Mouse (Mus musculus) ES-E14 (cell line): ENCODE measurements around the gene 1700019D03Rik. TPM values are rescaled to one million over a fixed set of nuclear protein-coding genes. Genes with fewer than 3 reads are reported as not detected.
A peak's percentile ranks its signal among the peaks of the same experiment; 100 is the strongest.

ENCODE experiments used
- DNase-seq: peaks from one replicate; pipeline ENCODE4 v3.0.0-alpha.2; 2013; ENCODE audit warnings: low read depth, low spot score
- H3K27ac ChIP-seq: 2 replicates; pipeline ENCODE4 v1.5.1; 2012; ENCODE audit warnings: low read depth, mild to moderate bottlenecking, low read length, moderate library complexity, mixed read lengths; ENCODE audit not compliant: poor library complexity, insufficient read depth, severe bottlenecking
- H3K36me3 ChIP-seq: 2 replicates; pipeline ENCODE4 v1.6.1; 2012; ENCODE audit warnings: mild to moderate bottlenecking, low read length, moderate library complexity, mixed read lengths; ENCODE audit not compliant: control insufficient read depth, poor library complexity, insufficient read depth, severe bottlenecking
- H3K4me1 ChIP-seq, 2 experiments: fragments of 150-350 bp in 1 of 2; sonication (generic) in 1 of 2; 2 replicates each; pipeline ENCODE4 v1.6.1; 2012; ENCODE audit warnings: low read length in 2 of 2, mild to moderate bottlenecking in 1 of 2, mixed read lengths in 1 of 2; ENCODE audit not compliant: control insufficient read depth in 2 of 2, insufficient read depth in 2 of 2, poor library complexity in 1 of 2
- H3K4me3 ChIP-seq, 2 experiments: fragments of 150-350 bp in 1 of 2; sonication (generic) in 1 of 2; 2 replicates each; pipeline ENCODE4 v1.5.1; 2012; ENCODE audit warnings: low read length in 2 of 2, low read depth in 1 of 2, mild to moderate bottlenecking in 1 of 2, mixed read lengths in 1 of 2; ENCODE audit not compliant: insufficient read depth in 1 of 2, poor library complexity in 1 of 2, severe bottlenecking in 1 of 2
- H3K9ac ChIP-seq: 2 replicates; pipeline ENCODE4 v1.6.1; 2012; ENCODE audit warnings: low read depth, mild to moderate bottlenecking, low read length, mixed read lengths; ENCODE audit not compliant: poor library complexity, insufficient read depth, severe bottlenecking
- H3K9me3 ChIP-seq: fragments of 150-350 bp; sonication (generic); 2 replicates; pipeline ENCODE4 v1.6.1; 2012; ENCODE audit warnings: low read depth, mild to moderate bottlenecking, low read length; ENCODE audit not compliant: control insufficient read depth, insufficient read depth
- CHD2 ChIP-seq: IDR thresholded peaks from 2 replicates; pipeline ENCODE4 v1.6.1; 2014; ENCODE audit warnings: mild to moderate bottlenecking, low read depth, low read length, inconsistent platforms
- HCFC1 ChIP-seq: IDR thresholded peaks from 2 replicates; pipeline ENCODE4 v1.6.1; 2012; ENCODE audit warnings: low read length, inconsistent platforms, borderline replicate concordance; ENCODE audit not compliant: insufficient read depth
- MAFK ChIP-seq: IDR thresholded peaks from 2 replicates; pipeline ENCODE4 v1.6.1; 2014; ENCODE audit warnings: mild to moderate bottlenecking, low read depth, low read length, inconsistent platforms; ENCODE audit not compliant: insufficient read depth
- ZC3H11A ChIP-seq: IDR thresholded peaks from 2 replicates; pipeline ENCODE4 v1.6.1; 2012; ENCODE audit warnings: low read depth, mild to moderate bottlenecking, inconsistent platforms, low read length, borderline replicate concordance
- ZNF384 ChIP-seq: IDR thresholded peaks from 2 replicates; pipeline ENCODE4 v1.6.1; 2012; ENCODE audit warnings: low read depth, low read length, inconsistent platforms
- in situ Hi-C, 2 experiments: fragments of 600-800 bp; cut with MboI; formaldehyde crosslinking; loops; one replicate each; pipeline ENCODE4 v1.15.1; 2025; ENCODE audit warnings: low sequenced_read_pairs in 2 of 2, inconsistent platforms in 1 of 2; ENCODE audit not compliant: unreplicated experiment in 2 of 2
- total RNA-seq: library from RNA; depleted of rRNA; stranded (reverse); fragments of 300-350 nt; gene quantifications from 2 replicates; pipeline ENCODE4 v1.2.3, GENCODE M21; 2012

1700019D03Rik gene
- total RNA-seq, 1 experiment = 65.8 TPM

DNA sequence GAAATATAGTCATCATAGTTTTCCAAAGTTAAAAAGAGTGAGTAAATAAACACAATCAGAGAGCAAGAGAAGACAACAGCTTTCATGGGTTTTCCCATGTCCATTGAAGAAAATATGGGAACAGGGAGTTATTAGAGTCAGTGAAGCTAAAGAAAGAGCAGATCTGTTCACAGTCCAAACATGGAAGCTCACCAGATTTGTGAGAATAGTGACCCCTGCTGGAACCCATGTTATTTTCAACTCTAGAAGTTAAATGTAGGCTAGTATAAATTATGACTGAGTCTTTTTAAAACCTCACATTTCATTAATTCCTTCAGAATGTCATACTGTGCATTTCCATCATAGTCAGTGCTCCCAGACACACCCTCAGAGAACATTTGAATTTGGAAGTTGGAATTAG is 12.6 kb upstream of the 1700019D03Rik start:
- H3K27ac ChIP-seq = no peak overlapping the region
- H3K4me1 ChIP-seq = no peaks in the 10 kb centered on the region
- H3K9ac ChIP-seq = no peak overlapping the region
- TF ChIP-seq ZNF384 (no peak), MAFK (no peak), ZC3H11A (peak; percentile 46; the same call in 1 of the 2 replicates), CHD2 (no peak), HCFC1 (no peak)
- in situ Hi-C loops = no loop called here
- no peaks in the 10 kb centered on the region for H3K9me3 ChIP-seq
- H3K36me3 ChIP-seq = no peaks in the 10 kb centered on the region
- peak; percentile 17 for DNase-seq
- no peak overlapping the region for H3K4me3 ChIP-seq

DNA sequence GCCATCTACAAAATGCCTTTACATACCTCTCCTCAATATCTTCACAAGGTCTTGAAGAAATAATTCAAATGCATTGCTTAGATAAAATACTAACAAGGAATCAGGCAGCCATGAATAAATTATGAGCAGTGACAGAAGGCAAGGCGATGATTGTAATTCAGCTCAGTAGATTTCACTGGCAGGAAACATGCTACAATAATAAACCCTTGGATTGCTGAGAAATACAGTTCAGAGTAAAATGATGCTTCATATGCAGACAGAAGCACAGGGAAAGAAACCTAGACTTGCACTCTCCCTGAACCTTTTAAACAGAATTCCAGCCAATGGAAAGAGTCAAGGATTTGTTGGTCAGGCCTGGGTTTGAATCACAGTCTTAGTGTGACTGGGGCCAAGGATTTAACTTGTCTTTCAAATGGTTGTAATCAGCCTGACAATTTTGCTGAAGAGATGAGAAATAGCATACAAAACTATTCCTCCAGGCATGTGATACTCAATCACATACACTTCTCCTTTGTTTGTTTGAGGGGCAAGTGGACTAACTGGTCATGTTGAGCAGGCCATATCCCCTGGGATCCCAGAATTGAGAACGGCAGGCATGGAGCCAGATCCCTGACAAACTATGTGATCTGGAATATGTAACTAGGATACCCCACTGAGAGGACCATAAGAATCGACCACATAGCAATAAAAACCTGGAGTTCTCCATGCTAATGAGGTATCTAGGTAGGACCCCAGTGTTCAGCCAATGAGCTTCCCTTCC is 1.1 kb downstream of the 1700019D03Rik start:
- in situ Hi-C loops = no loop called here

DNA sequence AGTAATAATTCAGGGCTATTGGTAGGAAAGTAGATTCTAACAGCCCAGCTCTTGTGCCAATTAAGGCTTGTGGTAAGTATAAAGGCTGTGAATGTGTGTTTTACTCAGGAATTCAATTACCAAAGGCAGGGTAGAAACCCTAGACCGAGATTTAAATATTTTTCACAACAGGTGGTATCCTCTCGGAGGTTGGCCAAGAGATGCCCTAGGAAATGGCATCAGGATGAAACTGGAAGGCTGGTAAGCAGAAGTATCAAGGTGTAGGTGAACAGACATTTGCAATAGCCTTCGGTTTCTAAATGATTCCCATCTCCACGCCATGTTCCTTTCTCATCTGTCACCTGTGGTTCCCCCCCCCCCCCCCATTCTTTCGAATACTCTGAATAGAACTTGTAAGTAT is 4.4 kb downstream of the 1700019D03Rik start:
- Histone ChIP-seq H3K9me3 (no peaks in the 10 kb centered on the region), H3K27ac (no peak overlapping the region), H3K4me1 (no peaks in the 10 kb centered on the region), H3K36me3 (no peaks in the 10 kb centered on the region), H3K9ac (no peak overlapping the region), H3K4me3 (no peak overlapping the region)
- no peak for DNase-seq
- in situ Hi-C loops = no loop called here
- TF ChIP-seq ZNF384 (no peak), MAFK (no peak), ZC3H11A (no peak), CHD2 (no peak), HCFC1 (no peak)

More for the DNA sequence above, 1.1 kb downstream of the 1700019D03Rik start:
- DNase-seq = no peak
- Histone ChIP-seq H3K36me3 (no peaks in the 10 kb centered on the region), H3K27ac (no peak overlapping the region), H3K4me1 (no peaks in the 10 kb centered on the region), H3K9ac (no peak overlapping the region), H3K4me3 (no peak overlapping the region), H3K9me3 (no peaks in the 10 kb centered on the region)
- TF ChIP-seq ZC3H11A (no peak), ZNF384 (no peak), HCFC1 (no peak), CHD2 (no peak)

DNA sequence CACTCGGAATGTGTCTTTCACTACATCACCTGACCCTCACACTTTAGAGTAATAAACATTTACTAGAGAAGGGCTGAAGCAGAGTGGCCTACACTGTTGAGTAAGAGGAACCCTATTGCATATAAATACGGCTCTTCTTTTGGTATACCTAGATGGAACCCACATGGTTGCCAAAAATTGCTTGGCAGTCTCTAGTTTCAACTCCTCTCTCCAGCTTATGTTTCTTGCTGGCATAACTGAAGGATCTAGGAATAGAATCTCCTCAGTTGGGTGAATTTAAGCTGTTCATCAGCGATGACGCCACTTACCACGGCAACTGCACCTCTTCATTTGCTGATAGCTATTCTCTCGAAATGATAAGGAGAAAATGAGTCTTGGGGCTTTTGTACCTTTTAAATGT is 5.3 kb downstream of the 1700019D03Rik start:
- Histone ChIP-seq H3K4me1 (no peaks in the 10 kb centered on the region), H3K27ac (no peak overlapping the region), H3K9ac (no peak overlapping the region), H3K4me3 (no peak overlapping the region), H3K36me3 (no peaks in the 10 kb centered on the region), H3K9me3 (no peaks in the 10 kb centered on the region)
- DNase-seq = no peak
- no peak for TF ChIP-seq MAFK
- no peak for TF ChIP-seq CHD2
- TF ChIP-seq ZC3H11A = no peak
- no peak for TF ChIP-seq ZNF384
- TF ChIP-seq HCFC1 = no peak
- in situ Hi-C loops = no loop called here

DNA sequence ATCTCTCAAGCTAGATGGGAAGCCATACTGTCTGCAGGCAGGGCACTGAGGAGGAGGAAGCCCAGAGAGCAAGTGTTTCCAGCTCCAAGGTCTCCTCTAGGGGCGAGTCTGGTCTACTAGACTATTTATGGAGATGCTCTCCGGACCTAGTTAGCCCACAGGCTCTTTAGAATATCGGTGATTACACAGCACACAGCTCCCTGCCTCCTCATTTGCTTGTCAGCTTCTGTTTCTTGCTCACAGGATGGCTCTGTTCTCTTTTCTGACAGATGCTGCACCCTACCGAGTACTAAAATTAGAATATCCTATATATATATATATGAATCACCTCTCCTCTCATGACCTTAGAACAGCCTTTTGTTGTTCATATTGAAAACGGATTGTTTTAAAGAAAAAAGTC is 33.3 kb downstream of the 1700019D03Rik start:
- Histone ChIP-seq H3K4me3 (no peak overlapping the region), H3K36me3 (no peaks in the 10 kb centered on the region), H3K9me3 (no peaks in the 10 kb centered on the region), H3K4me1 (no peaks in the 10 kb centered on the region), H3K27ac (no peak overlapping the region), H3K9ac (no peak overlapping the region)
- no peak for TF ChIP-seq CHD2
- TF ChIP-seq ZC3H11A = no peak
- TF ChIP-seq MAFK = no peak
- no peak for TF ChIP-seq ZNF384
- no peak for TF ChIP-seq HCFC1
- in situ Hi-C loops = no loop called here
- DNase-seq = no peak
